Mouse (Mus musculus): ENCODE measurements around the gene Tgfbr3. TPM values are rescaled to one million over a fixed set of nuclear protein-coding genes. Genes with fewer than 3 reads are reported as not detected.

The Tgfbr3 gene
- polyA plus RNA-seq, 1 experiment = 27.7 TPM

GRCm38 (mm10) chr5:107184158-107184883 lies 105.1 kb downstream of the Tgfbr3 start:
- H3K4me1 ChIP-seq (ENCODE audit: control insufficient read depth, insufficient read depth, low read length) = no peaks in the 10 kb centered on the region
- TF ChIP-seq CTCF (conservative IDR thresholded peaks at IDR 0.05; ENCODE audit: insufficient read depth, insufficient read length, low read depth, low read length) (no peak), POLR2A (IDR thresholded peaks at IDR 0.05; ENCODE audit: low read depth, low read length) (no peak)
- 69% methylated on average over 8 of the region's 8 CpGs for WGBS
- H3K27ac ChIP-seq (ENCODE audit: insufficient read depth, low read depth, low read length) = peak overlapping the region; percentile 43; the same call in 1 of the 2 replicates
- no peaks in the 10 kb centered on the region for H3K36me3 ChIP-seq (ENCODE audit: control insufficient read depth, insufficient read depth, low read length)
- no peak overlapping the region for H3K4me3 ChIP-seq (ENCODE audit: insufficient read depth, low read depth, low read length)
- H3K27me3 ChIP-seq (replicated peaks; ENCODE audit: control insufficient read depth, insufficient read depth, low read length) = no peaks in the 10 kb centered on the region
- peak; percentile 39 for DNase-seq

GRCm38 (mm10) chr5:107183537-107183936 lies 105.9 kb downstream of the Tgfbr3 start:
- Histone ChIP-seq H3K4me3 (ENCODE audit: insufficient read depth, low read depth, low read length) (no peak overlapping the region), H3K4me1 (ENCODE audit: control insufficient read depth, insufficient read depth, low read length) (no peaks in the 10 kb centered on the region), H3K27ac (ENCODE audit: insufficient read depth, low read depth, low read length) (no peak overlapping the region), H3K36me3 (ENCODE audit: control insufficient read depth, insufficient read depth, low read length) (no peaks in the 10 kb centered on the region), H3K27me3 (replicated peaks; ENCODE audit: control insufficient read depth, insufficient read depth, low read length) (no peaks in the 10 kb centered on the region)
- 72% methylated on average over 6 of the region's 6 CpGs for WGBS
- TF ChIP-seq POLR2A (IDR thresholded peaks at IDR 0.05; ENCODE audit: low read depth, low read length) (no peak), CTCF (conservative IDR thresholded peaks at IDR 0.05; ENCODE audit: insufficient read depth, insufficient read length, low read depth, low read length) (no peak)
- DNase-seq = no peak

- no peak for DNase-seq
- 90% methylated on average over 7 of the region's 7 CpGs for WGBS
- no peaks in the 10 kb centered on the region for H3K4me1 ChIP-seq (ENCODE audit: control insufficient read depth, insufficient read depth, low read length)
- TF ChIP-seq CTCF (conservative IDR thresholded peaks at IDR 0.05; ENCODE audit: insufficient read depth, insufficient read length, low read depth, low read length) (no peak), POLR2A (IDR thresholded peaks at IDR 0.05; ENCODE audit: low read depth, low read length) (no peak)
- H3K27me3 ChIP-seq (replicated peaks; ENCODE audit: control insufficient read depth, insufficient read depth, low read length) = no peaks in the 10 kb centered on the region
- no peak overlapping the region for H3K4me3 ChIP-seq (ENCODE audit: insufficient read depth, low read depth, low read length)
- no peaks in the 10 kb centered on the region for H3K36me3 ChIP-seq (ENCODE audit: control insufficient read depth, insufficient read depth, low read length)
- no peak overlapping the region for H3K27ac ChIP-seq (ENCODE audit: insufficient read depth, low read depth, low read length)
Observed at GRCm38 (mm10) chr5:107182721-107183120, 106.7 kb downstream of the Tgfbr3 start.

- no peaks in the 10 kb centered on the region for H3K36me3 ChIP-seq (ENCODE audit: control insufficient read depth, insufficient read depth, low read length)
- DNase-seq = no peak
- H3K27me3 ChIP-seq (replicated peaks; ENCODE audit: control insufficient read depth, insufficient read depth, low read length) = no peaks in the 10 kb centered on the region
- WGBS = 88% methylated on average over 4 of the region's 4 CpGs
- no peak overlapping the region for H3K27ac ChIP-seq (ENCODE audit: insufficient read depth, low read depth, low read length)
- H3K4me3 ChIP-seq (ENCODE audit: insufficient read depth, low read depth, low read length) = no peak overlapping the region
- no peaks in the 10 kb centered on the region for H3K4me1 ChIP-seq (ENCODE audit: control insufficient read depth, insufficient read depth, low read length)
- TF ChIP-seq POLR2A (IDR thresholded peaks at IDR 0.05; ENCODE audit: low read depth, low read length) = no peak
- TF ChIP-seq CTCF (conservative IDR thresholded peaks at IDR 0.05; ENCODE audit: insufficient read depth, insufficient read length, low read depth, low read length) = no peak
Observed at GRCm38 (mm10) chr5:107181820-107182219, 107.6 kb downstream of the Tgfbr3 start.

DNA sequence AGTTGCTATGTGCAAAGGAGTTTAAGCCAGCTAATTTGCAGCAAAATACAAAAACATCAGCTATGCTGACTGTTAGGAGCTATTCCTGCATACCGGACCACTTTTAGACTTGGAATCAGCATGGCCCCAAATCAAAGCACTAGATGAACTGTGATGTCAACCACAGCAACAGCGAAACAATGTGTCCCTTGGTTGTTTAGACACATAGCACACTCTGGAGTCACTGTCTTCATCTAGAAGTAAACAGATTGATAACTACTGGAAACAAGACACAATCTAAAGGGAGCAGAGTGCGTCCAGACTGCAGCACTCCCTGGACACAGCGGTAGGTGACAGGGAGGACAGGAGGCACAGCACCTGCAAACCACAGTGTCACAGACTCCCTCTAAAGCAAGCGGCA lies 110.2 kb downstream of the Tgfbr3 start:
- no peaks in the 10 kb centered on the region for H3K27me3 ChIP-seq (replicated peaks; ENCODE audit: control insufficient read depth, insufficient read depth, low read length)
- no peak overlapping the region for H3K4me3 ChIP-seq (ENCODE audit: insufficient read depth, low read depth, low read length)
- no peak for DNase-seq
- TF ChIP-seq CTCF (conservative IDR thresholded peaks at IDR 0.05; ENCODE audit: insufficient read depth, insufficient read length, low read depth, low read length) (no peak), POLR2A (IDR thresholded peaks at IDR 0.05; ENCODE audit: low read depth, low read length) (no peak)
- H3K27ac ChIP-seq (ENCODE audit: insufficient read depth, low read depth, low read length) = no peak overlapping the region
- WGBS = 87% methylated on average over 5 of the region's 5 CpGs
- no peaks in the 10 kb centered on the region for H3K4me1 ChIP-seq (ENCODE audit: control insufficient read depth, insufficient read depth, low read length)
- no peaks in the 10 kb centered on the region; the same call in 1 of the 2 replicates for H3K36me3 ChIP-seq (ENCODE audit: control insufficient read depth, insufficient read depth, low read length)

- no peaks in the 10 kb centered on the region for H3K4me1 ChIP-seq (ENCODE audit: control insufficient read depth, insufficient read depth, low read length)
- no peak overlapping the region for H3K27ac ChIP-seq (ENCODE audit: insufficient read depth, low read depth, low read length)
- TF ChIP-seq POLR2A (IDR thresholded peaks at IDR 0.05; ENCODE audit: low read depth, low read length) (no peak), CTCF (conservative IDR thresholded peaks at IDR 0.05; ENCODE audit: insufficient read depth, insufficient read length, low read depth, low read length) (no peak)
- H3K4me3 ChIP-seq (ENCODE audit: insufficient read depth, low read depth, low read length) = no peak overlapping the region
- DNase-seq = no peak
- H3K27me3 ChIP-seq (replicated peaks; ENCODE audit: control insufficient read depth, insufficient read depth, low read length) = no peaks in the 10 kb centered on the region
- WGBS = 44% methylated on average over 6 of the region's 6 CpGs
- no peaks in the 10 kb centered on the region; the same call in 1 of the 2 replicates for H3K36me3 ChIP-seq (ENCODE audit: control insufficient read depth, insufficient read depth, low read length)
Observed at GRCm38 (mm10) chr5:107177791-107178190, 111.6 kb downstream of the Tgfbr3 start.

DNA sequence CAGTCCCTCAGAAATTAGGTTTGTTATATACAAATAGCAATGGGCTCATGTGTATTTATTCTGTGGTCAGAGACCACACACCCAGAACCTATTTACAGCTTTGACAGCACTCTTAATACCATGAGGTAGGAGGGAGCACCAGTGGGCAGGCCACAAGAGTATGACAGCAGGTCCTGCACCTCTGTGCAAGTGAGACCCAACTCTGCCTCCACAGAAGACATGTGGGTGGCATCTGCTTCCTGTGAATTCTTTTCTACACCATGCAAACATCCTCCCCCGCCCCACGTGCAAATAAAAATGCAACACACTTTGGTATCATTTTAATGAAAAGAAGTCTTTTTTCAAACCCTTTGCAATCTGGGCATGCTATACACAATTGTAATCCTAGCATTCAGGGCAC lies 112.2 kb downstream of the Tgfbr3 start:
- DNase-seq = no peak
- H3K4me3 ChIP-seq (ENCODE audit: insufficient read depth, low read depth, low read length) = no peak overlapping the region
- H3K27me3 ChIP-seq (replicated peaks; ENCODE audit: control insufficient read depth, insufficient read depth, low read length) = no peaks in the 10 kb centered on the region
- no peak for TF ChIP-seq CTCF (conservative IDR thresholded peaks at IDR 0.05; ENCODE audit: insufficient read depth, insufficient read length, low read depth, low read length)
- TF ChIP-seq POLR2A (IDR thresholded peaks at IDR 0.05; ENCODE audit: low read depth, low read length) = no peak
- 66% methylated on average over 2 of the region's 2 CpGs for WGBS
- no peaks in the 10 kb centered on the region; the same call in 1 of the 2 replicates for H3K36me3 ChIP-seq (ENCODE audit: control insufficient read depth, insufficient read depth, low read length)
- H3K27ac ChIP-seq (ENCODE audit: insufficient read depth, low read depth, low read length) = no peak overlapping the region
- no peaks in the 10 kb centered on the region for H3K4me1 ChIP-seq (ENCODE audit: control insufficient read depth, insufficient read depth, low read length)

Measured in kidney, adult 2 months (tissue).